Mouse (Mus musculus) mouse embryonic stem cell (cell line): ENCODE measurements around the gene Ndufb4.

Experiments used
- in situ Hi-C, 2 experiments: fragments of 300-500 bp; cut with MboI; formaldehyde crosslinking; loops; 1 replicate in 1 of 2; 3 replicates in 1 of 2; pipeline ENCODE4 v1.14.3; 2019 to 2020; ENCODE audit warnings: low sequenced_read_pairs in 2 of 2, low pct_unique_long_range_greater_than_20kb in 1 of 2, mixed read lengths in 1 of 2; ENCODE audit not compliant: unreplicated experiment in 1 of 2

The Ndufb4 gene

GRCm38 (mm10) chr16:37683154-37684130 is 29.2 kb upstream of the Ndufb4 start:
- in situ Hi-C loops: no loop called here

- in situ Hi-C loops: no loop called here
These were observed 28.2 kb upstream of the Ndufb4 start for GRCm38 (mm10) chr16:37682309-37682975.

GRCm38 (mm10) chr16:37680831-37681230 is 26.6 kb upstream of the Ndufb4 start:
- in situ Hi-C loops: no loop called here

GRCm38 (mm10) chr16:37680216-37680615 is 26.0 kb upstream of the Ndufb4 start:
- in situ Hi-C loops: no loop called here

GRCm38 (mm10) chr16:37677586-37677985 is 23.3 kb upstream of the Ndufb4 start:
- in situ Hi-C loops: no loop called here

GRCm38 (mm10) chr16:37676677-37677072 is 22.4 kb upstream of the Ndufb4 start:
- in situ Hi-C loops: no loop called here

GRCm38 (mm10) chr16:37676024-37676676 is 21.9 kb upstream of the Ndufb4 start:
- in situ Hi-C loops: no loop called here

GRCm38 (mm10) chr16:37675326-37675725 is 21.1 kb upstream of the Ndufb4 start:
- in situ Hi-C loops: no loop called here

- in situ Hi-C loops: no loop called here
These were observed 16.5 kb upstream of the Ndufb4 start for GRCm38 (mm10) chr16:37670666-37671283.

GRCm38 (mm10) chr16:37665394-37665935 is 11.2 kb upstream of the Ndufb4 start:
- in situ Hi-C loops: no loop called here

GRCm38 (mm10) chr16:37663643-37664459 is 9.6 kb upstream of the Ndufb4 start:
- in situ Hi-C loops: no loop called here

GRCm38 (mm10) chr16:37656796-37657195 is 2.5 kb upstream of the Ndufb4 start:
- in situ Hi-C loops: no loop called here

GRCm38 (mm10) chr16:37655756-37656347 is 1.6 kb upstream of the Ndufb4 start:
- in situ Hi-C loops: no loop called here

GRCm38 (mm10) chr16:37654831-37655455 is 690 bp upstream of the Ndufb4 start:
- in situ Hi-C loops: no loop called here

- in situ Hi-C loops: no loop called here
These were observed 1.2 kb downstream of the Ndufb4 start for GRCm38 (mm10) chr16:37653058-37653457.

GRCm38 (mm10) chr16:37652654-37653053 is 1.6 kb downstream of the Ndufb4 start:
- in situ Hi-C loops: no loop called here

- in situ Hi-C loops: no loop called here
These were observed 2.8 kb downstream of the Ndufb4 start for GRCm38 (mm10) chr16:37651467-37651866.
